Mouse (Mus musculus) heart, adult 2 months (tissue): ENCODE measurements around the gene Lmo7. TPM values are rescaled to one million over a fixed set of nuclear protein-coding genes. Genes with fewer than 3 reads are reported as not detected.

Source experiments
- DNase-seq, 2 experiments: peaks; one replicate each; pipeline ENCODE4 v3.0.0; 2021
- H3K27ac ChIP-seq: fragments of 200-600 bp; 2 replicates; pipeline ENCODE4 v1.8.1; 2022
- H3K27me3 ChIP-seq: fragments of 200-500 bp; 2 replicates; pipeline ENCODE4 v1.6.1; 2012; ENCODE audit warnings: mild to moderate bottlenecking, low read length, inconsistent platforms, mixed read lengths; ENCODE audit not compliant: control insufficient read depth, insufficient read depth
- H3K36me3 ChIP-seq: fragments of 200-500 bp; 2 replicates; pipeline ENCODE4 v1.6.1; 2012; ENCODE audit warnings: low read length, inconsistent platforms; ENCODE audit not compliant: control insufficient read depth, insufficient read depth
- H3K4me1 ChIP-seq: fragments of 200-500 bp; 2 replicates; pipeline ENCODE4 v1.6.1; 2011; ENCODE audit warnings: low read length; ENCODE audit not compliant: control insufficient read depth, insufficient read depth
- H3K4me3 ChIP-seq: fragments of 200-600 bp; 2 replicates; pipeline ENCODE4 v1.8.1; 2022
- H3K79me2 ChIP-seq: fragments of 200-500 bp; replicated peaks from 2 replicates; pipeline ENCODE4 v1.6.1; 2012; ENCODE audit warnings: mild to moderate bottlenecking, inconsistent platforms, low read length, moderate library complexity, mixed read lengths; ENCODE audit not compliant: control insufficient read depth, insufficient read depth
- H3K9ac ChIP-seq: fragments of 200-500 bp; 2 replicates; pipeline ENCODE4 v1.6.1; 2012; ENCODE audit warnings: low read depth, mild to moderate bottlenecking, control low read depth, inconsistent platforms, low read length, mixed read lengths
- CTCF ChIP-seq: fragments of 200-600 bp; IDR thresholded peaks from 2 replicates; pipeline ENCODE4 v1.8.1; 2022; ENCODE audit warnings: antibody characterized with exemption, mild to moderate bottlenecking, moderate library complexity
- EP300 ChIP-seq: fragments of 200-500 bp; IDR thresholded peaks from 2 replicates; pipeline ENCODE4 v1.6.1; 2011; ENCODE audit warnings: low read depth, low read length, control low read depth; ENCODE audit not compliant: insufficient read depth
- POLR2A ChIP-seq: fragments of 200-500 bp; IDR thresholded peaks from 2 replicates; pipeline ENCODE4 v1.6.1; 2011; ENCODE audit warnings: mild to moderate bottlenecking, low read depth, low read length, control low read depth; ENCODE audit not compliant: insufficient read depth
- WGBS: fragments of 180-500 bp; shearing (Covaris S2); methylation state at CpG from one replicate; pipeline ENCODE4 v1.1.7; 2018; 5-methylcytosine and 5-hydroxymethylcytosine counted together
- intact Hi-C: fragments of 180-260 bp; cut with DNase I; formaldehyde crosslinking; loops from one replicate; pipeline ENCODE4 v1.15.1; 2025
- polyA plus RNA-seq: library from polyadenylated mRNA; depleted of rRNA; stranded (reverse); fragments of >200 nt; gene quantifications from 2 replicates; pipeline ENCODE4 v1.2.3, GENCODE M21; 2012
- total RNA-seq, 2 experiments: library from RNA; stranded (reverse); gene quantifications; 2 replicates each; pipeline ENCODE4 v1.2.3; 2021

Gene Lmo7
- total and polyA plus RNA-seq, 3 experiments, result 165 to 412 (median 336) TPM

DNA sequence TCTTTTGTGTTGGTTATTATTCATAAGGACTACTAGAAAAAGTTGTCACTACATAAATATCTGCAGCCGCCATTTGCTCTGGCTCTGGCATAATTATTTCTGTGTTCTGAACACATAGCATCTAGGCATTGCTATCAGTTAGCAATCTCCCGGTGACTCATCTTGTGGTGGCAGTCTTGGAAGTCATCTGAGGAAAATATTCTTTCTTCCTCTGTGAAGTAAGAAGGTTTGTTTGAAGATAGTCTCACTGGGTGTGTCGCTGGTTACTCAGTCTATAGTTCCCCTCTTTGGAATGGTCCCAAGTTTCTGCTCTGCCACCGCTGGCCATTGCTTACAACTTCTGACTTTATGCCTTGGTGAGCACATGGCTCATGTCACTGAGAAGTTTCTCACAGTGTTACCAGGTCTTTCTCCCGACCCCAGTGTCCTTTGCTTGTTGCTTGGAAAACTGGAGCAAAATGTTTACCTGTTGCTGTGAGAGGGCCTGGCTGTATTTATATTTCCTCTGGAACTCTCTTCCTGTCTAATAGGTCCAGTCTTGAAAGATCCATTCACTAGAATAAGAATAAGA is 68.3 kb downstream of the Lmo7 start:
- Histone ChIP-seq H3K36me3 (no peaks in the 10 kb centered on the region; the same call in none of the 2 replicates), H3K4me1 (peaks cover 1% of the 10 kb centered on the region; the same call in 1 of the 2 replicates), H3K4me3 (no peak overlapping the region), H3K79me2 (no peaks in the 10 kb centered on the region), H3K9ac (no peak overlapping the region), H3K27ac (no peak overlapping the region), H3K27me3 (no peaks in the 10 kb centered on the region)
- TF ChIP-seq EP300 (no peak), POLR2A (no peak), CTCF (no peak)
- WGBS, result 56% methylated on average over 5 of the region's 5 CpGs
- intact Hi-C loops, result no loop called here
- no peak for DNase-seq

DNA sequence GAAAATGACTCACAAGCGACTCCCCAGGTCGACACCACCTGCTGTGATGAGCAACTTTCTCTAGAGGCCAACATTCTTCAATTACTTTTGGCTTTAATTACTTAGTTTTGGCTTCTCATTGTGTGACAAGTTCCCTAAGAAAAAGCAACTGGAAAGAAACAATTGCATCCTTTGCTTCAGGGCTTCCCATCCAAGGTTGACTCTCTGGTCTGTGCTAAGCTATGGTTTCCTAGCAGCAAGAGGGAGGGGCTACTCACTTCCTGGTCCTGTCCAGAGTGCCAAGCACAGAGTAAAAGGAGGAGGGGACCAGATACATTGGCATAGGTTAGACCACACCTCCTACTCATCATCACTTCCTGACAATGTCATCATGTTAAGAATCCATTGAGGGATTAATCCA is 69.0 kb downstream of the Lmo7 start:
- Histone ChIP-seq H3K4me1 (peaks cover 1% of the 10 kb centered on the region; the same call in 1 of the 2 replicates), H3K27ac (no peak overlapping the region), H3K4me3 (no peak overlapping the region), H3K79me2 (no peaks in the 10 kb centered on the region), H3K27me3 (no peaks in the 10 kb centered on the region), H3K9ac (no peak overlapping the region), H3K36me3 (no peaks in the 10 kb centered on the region; the same call in none of the 2 replicates)
- intact Hi-C loops, result no loop called here
- TF ChIP-seq CTCF, result no peak
- no peak for TF ChIP-seq EP300
- TF ChIP-seq POLR2A, result no peak
- 91% methylated on average over 2 of the region's 2 CpGs for WGBS
- no peak for DNase-seq

DNA sequence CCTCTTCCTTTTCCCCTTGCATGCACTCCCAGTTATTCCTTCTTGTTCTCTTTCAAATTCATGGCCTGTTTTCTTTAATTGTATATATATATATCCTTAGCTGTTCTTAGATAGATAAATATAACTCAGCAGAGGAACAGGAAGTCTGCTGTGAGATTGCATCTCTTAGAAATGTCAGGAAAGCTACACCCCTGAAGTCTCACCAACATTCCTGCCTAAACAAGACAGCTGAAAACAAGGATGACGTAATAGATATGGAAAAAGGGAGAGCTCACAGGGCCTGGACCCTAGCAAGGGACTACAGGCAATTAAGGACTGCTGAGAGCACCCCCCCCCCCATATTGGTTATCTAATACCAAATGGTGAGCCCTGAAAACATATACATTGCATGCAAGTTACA is 71.9 kb downstream of the Lmo7 start:
- H3K79me2 ChIP-seq, result no peaks in the 10 kb centered on the region
- no peak for TF ChIP-seq POLR2A
- TF ChIP-seq CTCF, result no peak
- no peak for TF ChIP-seq EP300
- 32% methylated on average over 1 of the region's 1 CpGs for WGBS
- H3K27ac ChIP-seq, result peak overlapping the region; percentile 56
- no peak for DNase-seq
- intact Hi-C loops, result no loop called here
- H3K27me3 ChIP-seq, result no peaks in the 10 kb centered on the region
- H3K4me3 ChIP-seq, result no peak overlapping the region
- peaks cover 1% of the 10 kb centered on the region; the same call in 1 of the 2 replicates for H3K4me1 ChIP-seq
- no peaks in the 10 kb centered on the region; the same call in none of the 2 replicates for H3K36me3 ChIP-seq
- H3K9ac ChIP-seq, result no peak overlapping the region

DNA sequence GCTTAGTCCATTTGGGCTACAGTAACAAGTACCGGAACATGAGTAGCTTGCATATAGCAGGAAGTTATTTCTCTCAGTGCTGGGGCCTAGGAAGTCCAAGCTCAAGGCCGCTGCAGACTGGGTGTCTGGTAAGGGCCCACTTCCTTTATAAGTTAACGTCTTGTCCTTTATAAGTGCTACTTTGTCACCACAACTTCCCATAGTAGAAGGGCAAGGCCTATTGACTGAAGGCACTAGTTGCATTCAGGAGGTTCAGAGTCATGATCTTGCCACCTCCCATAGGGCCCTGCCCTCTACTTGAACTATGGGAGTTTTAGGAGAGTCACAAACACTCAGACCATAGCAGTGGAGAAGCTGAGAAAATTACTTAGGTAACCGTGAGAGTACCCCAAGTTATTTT is 74.4 kb downstream of the Lmo7 start:
- DNase-seq, result no peak
- WGBS, result 67% methylated on average over 4 of the region's 4 CpGs
- Histone ChIP-seq H3K27ac (no peak overlapping the region; the same call in 1 of the 2 replicates), H3K4me1 (no peaks in the 10 kb centered on the region; the same call in 1 of the 2 replicates), H3K27me3 (no peaks in the 10 kb centered on the region), H3K36me3 (no peaks in the 10 kb centered on the region; the same call in 1 of the 2 replicates), H3K4me3 (no peak overlapping the region), H3K9ac (no peak overlapping the region), H3K79me2 (no peaks in the 10 kb centered on the region)
- intact Hi-C loops, result no loop called here
- TF ChIP-seq POLR2A (no peak), CTCF (no peak), EP300 (no peak)

DNA sequence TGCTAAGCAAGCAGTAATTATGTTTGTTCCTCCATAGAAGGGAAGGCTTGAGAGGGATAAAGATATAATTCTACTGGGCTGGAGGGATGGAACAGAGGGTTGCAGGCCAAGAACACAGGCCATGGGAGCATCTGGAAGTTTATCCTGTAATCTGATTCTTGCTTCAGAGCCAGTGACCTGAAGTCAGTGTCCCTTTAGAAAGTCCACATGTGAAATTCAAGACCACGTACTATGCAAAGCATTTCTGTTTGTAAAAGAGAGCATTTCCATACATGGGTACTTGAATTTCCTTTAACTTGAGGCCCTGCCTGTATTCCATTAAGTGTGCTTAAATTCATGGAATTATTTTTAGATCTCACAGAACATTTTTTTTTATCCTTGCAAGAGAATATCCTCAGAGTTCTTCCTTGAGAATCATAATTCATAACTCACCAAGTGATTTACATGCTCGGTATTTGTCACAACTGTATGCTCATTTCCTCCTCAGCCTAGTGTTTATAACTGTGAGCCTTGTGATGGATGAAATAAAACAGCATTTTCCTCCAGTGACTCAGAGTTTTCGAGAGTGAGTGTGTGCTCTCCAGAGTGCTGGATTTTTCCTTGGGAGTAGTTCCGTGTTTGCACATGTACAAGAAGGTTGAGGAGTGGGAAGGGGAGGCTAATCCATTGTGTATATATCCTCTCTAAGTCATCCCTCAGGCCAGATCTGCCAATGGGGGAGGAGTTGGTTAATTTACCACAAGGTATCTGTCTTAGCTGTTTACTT is 75.0 kb downstream of the Lmo7 start:
- DNase-seq, result no peak
- no peaks in the 10 kb centered on the region for H3K27me3 ChIP-seq
- TF ChIP-seq EP300 (no peak), CTCF (no peak), POLR2A (no peak)
- no peaks in the 10 kb centered on the region; the same call in 1 of the 2 replicates for H3K36me3 ChIP-seq
- no peaks in the 10 kb centered on the region; the same call in 1 of the 2 replicates for H3K4me1 ChIP-seq
- H3K9ac ChIP-seq, result no peak overlapping the region
- intact Hi-C loops, result no loop called here
- H3K79me2 ChIP-seq, result no peaks in the 10 kb centered on the region
- WGBS, result 51% methylated on average over 4 of the region's 4 CpGs
- no peak overlapping the region for H3K4me3 ChIP-seq
- H3K27ac ChIP-seq, result no peak overlapping the region; the same call in 1 of the 2 replicates

DNA sequence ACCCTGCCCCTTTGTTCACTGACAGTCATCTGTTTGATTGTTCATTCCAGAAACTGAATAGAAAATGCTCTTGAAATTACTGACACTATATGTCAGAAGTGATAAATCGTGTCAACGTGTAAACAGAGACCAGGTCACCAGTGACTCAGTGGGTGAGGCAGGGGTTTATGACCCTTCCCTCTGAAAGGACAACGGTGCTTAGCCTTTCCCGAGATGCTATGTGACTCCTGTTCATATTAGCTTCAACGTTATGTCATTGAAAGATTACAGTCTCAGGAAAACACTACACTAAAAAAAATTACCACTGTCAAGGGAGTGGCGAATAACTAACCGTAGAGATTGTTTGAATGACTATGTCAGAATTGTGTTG is 75.6 kb downstream of the Lmo7 start:
- H3K27me3 ChIP-seq, result no peaks in the 10 kb centered on the region
- H3K79me2 ChIP-seq, result no peaks in the 10 kb centered on the region
- H3K27ac ChIP-seq, result no peak overlapping the region
- no peak overlapping the region for H3K4me3 ChIP-seq
- H3K36me3 ChIP-seq, result no peaks in the 10 kb centered on the region; the same call in 1 of the 2 replicates
- WGBS, result 77% methylated on average over 7 of the region's 7 CpGs
- no peak for DNase-seq
- no peak overlapping the region for H3K9ac ChIP-seq
- no peaks in the 10 kb centered on the region; the same call in 1 of the 2 replicates for H3K4me1 ChIP-seq
- intact Hi-C loops, result no loop called here
- TF ChIP-seq POLR2A (no peak), CTCF (no peak), EP300 (no peak)
